Mouse (Mus musculus): ENCODE data around the gene Setd1a. TPM values are rescaled to one million over a fixed set of nuclear protein-coding genes. Genes with fewer than 3 reads are reported as not detected.
"Not testable (repeated sequence)": the region's sequence is repeated elsewhere in the genome, so short reads cannot be mapped to it uniquely, and the experiment has no call there.

Gene Setd1a
- 10 to 100 TPM; 26.1 to 29.9 TPM for total RNA-seq (2021)

DNA sequence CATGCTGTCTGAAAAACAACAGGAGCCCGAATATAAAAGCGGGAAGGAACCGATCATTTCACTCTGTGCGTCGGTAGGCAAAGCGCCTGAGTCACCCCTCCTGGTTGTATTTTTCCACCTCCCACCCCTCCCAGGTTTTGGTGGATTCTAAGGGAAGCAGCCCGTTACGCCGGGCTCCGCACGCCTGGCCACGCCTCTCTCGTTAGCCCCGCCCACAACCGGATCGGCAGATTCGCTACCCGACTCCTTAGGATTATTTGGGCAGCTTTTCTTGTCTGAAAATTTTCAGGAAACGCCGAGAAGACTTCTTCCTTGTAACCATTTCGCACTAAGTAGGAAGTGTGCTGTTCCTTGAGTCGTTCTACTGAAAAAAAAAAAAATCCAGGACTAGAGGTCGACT is at the start of gene Setd1a:
Gene Setd1a (plus strand): TSS at position 245 of the 400 bp plus-strand sequence.
- intact Hi-C loops (cut with DNase I) = loop anchor here (5.0 kb wide), 1 partner anchor 66 kb away; no protein-coding TSS in a partner anchor
- DNase-seq = peak; percentile 90 to 93

- intact Hi-C loops (cut with DNase I) = no loop called here
- DNase-seq = no peak
Measured at GRCm38 (mm10) chr7:127727898-127728297, 48.6 kb upstream of the Setd1a start.

- intact Hi-C loops (cut with DNase I) = no loop called here
- DNase-seq = no peak
Measured at GRCm38 (mm10) chr7:127730170-127730569, 46.3 kb upstream of the Setd1a start.

DNA sequence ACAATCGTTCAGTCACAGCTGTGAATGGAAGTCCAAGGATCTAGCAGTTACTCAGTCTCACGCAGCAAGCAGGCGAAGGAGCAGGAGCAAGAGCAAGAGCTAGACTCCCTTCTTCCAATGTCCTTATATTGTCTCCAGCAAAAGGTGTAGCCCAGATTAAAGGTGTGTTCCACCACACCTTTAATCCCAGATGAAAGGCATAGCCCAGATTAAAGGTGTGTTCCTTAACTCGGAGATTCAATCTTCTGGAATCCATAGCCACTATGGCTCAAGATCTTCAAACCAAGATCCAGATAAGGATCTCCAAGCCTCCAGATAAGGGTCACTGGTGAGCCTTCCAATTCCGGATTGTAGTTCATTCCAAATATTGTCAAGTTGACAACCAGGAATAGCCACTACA is 44.4 kb upstream of the Setd1a start, which contains the start of gene Ctf2:
Gene Ctf2 (minus strand): TSS at position 101 of the 400 bp plus-strand sequence.
- DNase-seq; intact Hi-C loops (cut with DNase I): not testable (repeated sequence)

DNA sequence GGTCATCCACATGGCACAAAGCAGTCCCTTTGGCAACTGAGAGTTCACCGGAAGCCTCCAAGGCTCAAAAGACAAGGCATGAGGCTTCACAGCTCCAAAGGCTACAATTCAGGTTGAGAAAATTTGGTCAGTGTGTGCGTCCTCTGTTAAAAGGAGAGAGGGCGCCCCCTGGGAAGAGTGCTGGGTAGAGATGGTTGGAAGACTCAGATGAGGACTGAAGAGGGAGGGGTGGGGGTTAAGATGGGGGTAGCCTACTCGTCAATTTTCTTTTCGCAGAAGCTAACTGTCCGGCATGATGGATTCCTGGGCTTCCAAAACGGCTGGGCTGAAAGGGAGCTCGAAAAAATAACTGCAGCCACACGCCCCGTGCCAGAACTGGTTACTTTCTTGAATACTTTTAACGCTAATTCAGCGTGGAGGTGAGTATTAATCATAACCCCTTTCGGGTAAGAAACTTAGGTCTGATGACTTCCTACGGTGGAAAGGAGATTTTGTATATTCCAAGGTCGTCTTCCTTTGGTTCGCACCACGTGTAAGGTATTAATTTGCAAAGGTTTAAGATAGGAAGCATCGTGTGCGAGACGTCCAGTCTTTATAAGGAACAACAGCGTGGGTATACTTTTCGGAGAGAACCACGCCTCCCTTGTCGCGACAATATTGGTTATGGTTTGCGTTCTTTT is 32.0 kb upstream of the Setd1a start, which contains the start of gene Fbxl19:
Gene Fbxl19 (plus strand): TSS at position 178 of the 680 bp plus-strand sequence.
- DNase-seq = peak; percentile 78 to 86
- intact Hi-C loops (cut with DNase I) = loop anchor here (1.0 to 5.0 kb wide), 2 partner anchors 69 to 132 kb away; no protein-coding TSS in a partner anchor

- DNase-seq = peak; percentile 95 to 96
- intact Hi-C loops (cut with DNase I) = loop anchor here (5.0 kb wide), 1 partner anchor 133 kb away; no protein-coding TSS in a partner anchor
Measured at GRCm38 (mm10) chr7:127745251-127745651, 31.2 kb upstream of the Setd1a start.

DNA sequence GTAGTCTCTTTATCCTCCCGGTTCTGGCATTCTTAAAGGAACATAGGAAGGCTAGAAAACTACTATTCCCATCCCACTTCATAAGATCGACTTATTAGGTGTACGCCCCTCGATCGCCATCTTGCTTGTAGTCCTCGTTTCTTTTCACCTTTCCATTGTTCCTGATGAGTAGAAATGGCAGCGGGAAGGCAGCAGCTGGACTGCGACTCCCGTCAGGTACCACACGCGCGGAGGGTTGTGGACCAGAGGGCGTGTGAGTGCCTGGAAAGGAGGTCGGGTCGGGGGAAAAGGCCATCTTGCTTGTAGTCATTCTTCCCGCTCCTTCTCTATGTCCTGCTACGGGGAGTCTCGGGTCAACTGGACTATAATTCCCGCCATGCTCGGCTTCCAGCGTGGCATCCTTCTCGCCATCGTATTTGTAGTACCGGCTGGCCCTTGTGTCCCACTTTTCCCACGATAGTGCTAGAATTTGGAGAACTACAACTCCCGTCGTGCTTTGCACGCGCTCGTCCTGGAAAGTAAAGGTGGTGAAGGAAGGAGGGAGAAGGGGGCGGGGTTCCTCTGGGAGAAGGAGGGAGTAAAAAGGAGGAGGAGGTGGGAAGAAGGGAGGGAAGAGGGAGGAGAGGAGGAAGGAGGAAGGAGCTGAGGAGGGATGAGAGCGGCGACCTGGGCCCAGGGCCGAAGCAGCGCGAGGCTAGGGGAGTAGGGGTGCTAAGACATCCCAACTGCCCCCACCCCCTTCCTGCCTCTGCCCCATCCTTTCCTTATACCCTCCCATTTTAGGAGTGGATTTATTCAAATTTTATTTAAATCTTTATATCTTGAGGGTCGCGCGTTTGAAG is 30.6 kb upstream of the Setd1a start:
- DNase-seq = peak; percentile 97 to 98
- intact Hi-C loops (cut with DNase I) = loop anchor here (5.0 kb wide), 1 partner anchor 134 kb away; no protein-coding TSS in a partner anchor

GRCm38 (mm10) chr7:127746494-127747491 is 29.7 kb upstream of the Setd1a start:
- intact Hi-C loops (cut with DNase I) = loop anchor here (5.0 kb wide), 1 partner anchor 134 kb away; no protein-coding TSS in a partner anchor
- DNase-seq = peak in 1 of 2 experiments; percentile 18

DNA sequence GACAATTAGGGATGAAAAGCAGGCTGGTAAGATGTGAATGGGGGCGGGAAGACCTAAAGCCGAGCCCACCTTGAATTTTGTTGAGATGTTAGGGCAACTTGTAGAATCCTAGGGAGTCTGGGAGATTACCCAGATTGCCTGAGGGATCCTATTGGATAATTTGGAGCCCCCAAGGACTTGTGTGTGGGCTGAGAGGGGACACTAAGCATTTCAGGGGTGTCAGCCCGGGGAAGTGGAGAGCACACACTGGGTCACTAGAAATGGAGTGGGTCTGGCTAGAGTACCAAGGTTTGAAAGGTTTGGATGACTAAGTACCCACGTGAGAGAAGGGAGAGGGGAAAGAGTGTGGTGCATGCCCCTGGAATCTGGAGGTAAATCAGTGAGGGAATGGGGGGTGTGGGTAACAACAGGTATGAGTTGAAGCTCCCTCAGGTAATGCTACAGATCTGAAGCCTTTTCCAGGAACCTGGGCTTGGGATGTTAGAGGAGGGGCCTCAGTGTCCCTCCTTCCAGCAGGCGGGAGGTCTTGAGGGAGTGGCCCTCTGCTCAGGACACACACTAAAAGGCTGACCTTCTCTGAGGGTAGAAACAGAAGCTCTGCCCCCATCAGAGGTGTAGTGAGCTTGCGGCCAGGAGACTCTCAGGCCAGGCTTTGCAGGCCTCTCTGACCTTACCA is 28.8 kb upstream of the Setd1a start:
- intact Hi-C loops (cut with DNase I) = loop anchor here (5.0 kb wide), 1 partner anchor 135 kb away; no protein-coding TSS in a partner anchor
- no peak for DNase-seq

DNA sequence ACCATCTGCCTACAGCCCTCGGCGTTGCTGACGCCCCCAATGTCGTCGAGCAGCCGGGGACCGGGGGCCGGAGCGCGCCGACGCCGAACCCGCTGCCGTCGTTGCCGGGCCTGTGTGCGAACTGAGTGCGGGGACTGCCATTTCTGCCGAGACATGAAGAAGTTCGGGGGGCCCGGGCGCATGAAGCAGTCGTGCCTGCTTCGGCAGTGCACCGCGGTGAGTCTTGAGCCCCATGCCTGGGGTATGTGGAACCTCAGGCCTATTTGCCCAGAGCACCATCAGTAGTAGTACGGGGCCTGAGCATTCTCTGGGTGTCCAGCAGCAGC is 28.3 kb upstream of the Setd1a start:
- no peak for DNase-seq
- intact Hi-C loops (cut with DNase I) = loop anchor here (5.0 kb wide), 1 partner anchor 136 kb away; no protein-coding TSS in a partner anchor

DNA sequence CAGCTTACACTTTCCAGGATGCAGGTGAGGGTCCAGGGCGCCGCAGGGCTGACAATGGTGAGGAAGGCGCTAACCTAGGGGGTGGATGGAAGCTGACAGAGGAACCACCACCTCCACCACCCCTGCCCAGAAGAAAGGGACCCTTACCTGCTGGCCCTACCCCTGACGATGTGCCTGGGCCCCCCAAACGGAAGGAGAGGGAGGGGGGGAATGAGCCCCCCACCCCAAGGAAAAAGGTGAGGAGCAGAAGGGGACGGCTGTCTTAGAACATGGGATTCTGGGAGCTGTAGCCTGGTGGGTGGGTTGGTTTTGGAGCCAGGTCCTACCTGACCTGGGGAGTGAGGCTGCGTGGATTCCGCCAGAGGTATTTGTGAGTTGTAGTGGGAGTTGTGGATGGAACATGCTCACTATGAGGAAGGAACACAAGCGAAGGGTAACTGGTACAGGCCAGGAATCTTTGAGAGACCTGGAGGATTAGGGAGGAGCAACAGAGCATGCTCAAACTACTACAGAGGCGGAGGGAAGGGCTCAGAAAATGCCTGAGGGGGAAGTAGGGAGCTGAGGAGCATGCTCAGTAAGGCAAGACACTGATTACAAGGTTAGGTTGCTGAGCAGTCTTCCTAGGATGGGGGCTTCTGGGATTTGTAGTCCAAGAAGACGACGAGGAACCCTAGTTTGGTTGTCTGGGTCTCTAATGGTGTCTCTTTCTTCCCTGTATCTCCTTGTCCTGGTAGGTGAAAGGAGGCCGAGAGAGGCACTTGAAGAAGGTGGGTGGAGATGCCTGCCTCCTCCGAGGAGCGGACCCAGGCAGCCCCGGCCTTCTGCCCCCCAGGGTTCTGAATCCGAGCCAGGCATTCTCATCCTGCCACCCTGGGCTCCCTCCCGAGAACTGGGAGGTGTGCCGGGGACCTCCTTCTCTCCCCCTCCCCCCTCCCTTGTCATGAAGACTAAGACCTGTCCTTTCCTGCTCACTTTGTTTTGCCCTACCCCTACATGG is 26.0 kb upstream of the Setd1a start:
- DNase-seq = no peak
- intact Hi-C loops (cut with DNase I) = no loop called here

DNA sequence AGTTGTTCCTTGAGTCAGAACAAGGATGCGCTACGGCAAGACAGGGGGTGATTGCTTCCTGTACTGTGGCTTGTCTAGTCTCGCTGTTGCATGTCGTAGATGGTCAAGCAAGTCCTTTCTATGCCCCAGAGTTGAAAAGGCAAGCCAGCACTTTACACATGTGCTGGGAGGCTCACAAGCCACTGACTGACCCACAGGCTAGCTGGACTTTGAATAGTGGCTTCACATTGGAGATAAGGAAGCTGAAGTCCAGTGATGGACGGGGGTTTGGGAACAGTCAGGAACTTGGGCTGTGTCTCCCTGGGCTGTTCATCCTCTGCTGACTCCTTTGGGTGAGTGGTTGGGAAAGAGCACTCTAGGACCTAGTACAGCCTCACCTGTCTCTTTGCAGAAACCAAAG is 24.9 kb upstream of the Setd1a start:
- DNase-seq = no peak
- intact Hi-C loops (cut with DNase I) = no loop called here

- intact Hi-C loops (cut with DNase I) = no loop called here
- no peak for DNase-seq
Measured at GRCm38 (mm10) chr7:127752069-127752468, 24.4 kb upstream of the Setd1a start.

DNA sequence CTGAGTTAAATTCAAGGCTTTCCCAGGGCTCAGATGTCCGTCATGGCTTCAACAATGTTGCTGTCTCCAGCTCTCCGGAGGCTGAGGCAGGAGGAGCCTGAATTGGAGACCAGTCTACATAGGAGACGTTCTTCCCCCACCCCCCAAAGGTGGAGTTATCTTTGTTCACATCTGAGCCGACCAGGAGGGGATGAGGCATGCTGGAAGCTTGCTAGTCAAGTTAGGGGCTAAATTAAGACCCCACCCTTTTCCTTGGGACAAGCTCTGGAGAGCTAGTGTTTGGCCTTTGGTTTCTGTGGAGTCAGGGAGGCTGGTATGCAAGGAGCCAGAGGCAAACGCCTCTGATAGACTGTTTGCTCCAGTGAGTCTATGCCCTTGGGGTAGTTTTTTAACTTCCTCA is 23.3 kb upstream of the Setd1a start:
- no peak for DNase-seq
- intact Hi-C loops (cut with DNase I) = no loop called here

GRCm38 (mm10) chr7:127753741-127754140 is 22.7 kb upstream of the Setd1a start:
- intact Hi-C loops (cut with DNase I) = no loop called here
- no peak for DNase-seq

GRCm38 (mm10) chr7:127759716-127760115 is 16.8 kb upstream of the Setd1a start:
- intact Hi-C loops (cut with DNase I) = loop anchor here (5.0 kb wide), 1 partner anchor 82 kb away; no protein-coding TSS in a partner anchor
- DNase-seq = no peak

DNA sequence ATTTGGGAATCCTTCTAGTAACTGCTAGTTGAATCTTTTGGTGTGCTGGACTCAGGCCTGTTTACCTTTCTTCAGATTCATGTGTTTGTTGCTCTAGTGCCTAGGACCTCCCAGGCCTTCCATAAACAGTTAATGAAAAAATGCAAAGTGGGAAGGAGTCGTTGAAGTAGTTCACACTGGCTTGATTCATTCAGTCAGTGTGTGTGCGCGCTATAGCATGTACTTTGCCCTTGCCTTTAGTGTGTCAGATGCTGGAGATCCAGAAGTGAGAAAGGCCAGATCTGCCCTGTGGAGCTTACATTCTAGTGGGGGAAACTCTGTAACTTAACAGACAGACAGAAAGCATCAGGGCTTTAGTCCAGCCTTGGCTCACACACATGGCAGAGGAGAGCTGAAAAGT is 16.0 kb upstream of the Setd1a start:
- intact Hi-C loops (cut with DNase I) = loop anchor here (5.0 kb wide), 1 partner anchor 83 kb away; no protein-coding TSS in a partner anchor
- DNase-seq = no peak

DNA sequence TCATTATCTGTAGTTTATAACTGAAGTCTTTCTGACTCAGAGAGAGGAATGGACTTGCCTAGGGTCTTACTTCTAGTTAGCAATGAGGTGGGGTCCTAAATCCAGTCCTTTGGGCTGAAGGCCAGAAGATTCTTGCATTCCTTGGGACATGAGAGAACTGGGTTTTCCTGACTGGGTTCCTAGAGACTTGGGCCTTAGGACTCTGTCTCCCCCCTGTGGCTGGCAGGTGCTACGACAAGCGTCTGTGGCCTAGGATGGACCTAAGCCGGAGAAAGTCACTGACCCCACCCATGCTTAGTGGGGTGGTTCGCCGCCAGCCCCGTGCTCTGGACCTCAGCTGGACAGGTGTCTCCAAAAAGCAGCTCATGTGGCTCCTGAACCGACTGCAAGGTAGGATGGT is 15.4 kb upstream of the Setd1a start:
- intact Hi-C loops (cut with DNase I) = loop anchor here (5.0 kb wide), 1 partner anchor 84 kb away; no protein-coding TSS in a partner anchor
- peak; percentile 83 to 87 for DNase-seq

Measured in heart, postnatal 10 days (tissue).